34 mouse cellular contexts compared by ENCODE assay signal in the genomic region with DNA sequence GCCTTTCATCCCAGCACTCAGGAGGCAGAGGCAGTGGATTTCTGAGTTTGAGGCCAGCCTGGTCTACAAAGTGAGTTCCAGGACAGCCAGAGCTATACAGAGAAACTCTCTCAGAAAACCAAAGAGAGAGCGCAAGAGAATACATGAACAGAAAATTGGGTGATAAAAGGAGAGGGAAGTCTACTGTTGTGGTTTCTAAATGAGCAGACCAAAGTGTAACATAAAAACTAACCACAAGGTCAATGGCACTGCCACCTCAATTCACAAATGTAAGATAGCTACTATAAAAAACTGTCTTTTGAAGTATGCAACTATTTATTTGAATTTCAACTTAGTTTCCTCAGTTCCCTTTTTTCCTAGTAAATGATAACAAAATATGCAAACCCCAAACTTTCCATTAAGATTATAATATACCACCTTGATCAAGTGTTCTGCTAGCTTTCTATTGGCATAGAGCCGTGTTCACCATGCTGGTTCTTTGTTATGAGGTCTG. TPM values are rescaled to one million over a fixed set of nuclear protein-coding genes. Genes with fewer than 3 reads are reported as not detected.
A peak's percentile ranks its signal among the peaks of the same experiment; 100 is the strongest.
DNase-seq lines count a peak whose midpoint lies in the region; ATAC-seq and TF ChIP-seq lines count a peak whose summit lies in the region.
"Had no signal": no experiment of that assay in that cellular context is flagged by ENCODE, and none has a peak within 500 bp of the region (broad histone marks: within the 10 kb centered on the region; RNA-seq: fewer than 3 reads in every experiment).

No protein-coding gene starts in this region.

- no peak overlapping the region for H3K4me3 ChIP-seq in CH12.LX (replicated peaks in 1 of 3; ENCODE audit: low read depth in 2 of 3, low read length in 2 of 3, poor library complexity in 1 of 3)
- H3K4me3 ChIP-seq in forebrain, embryonic 15.5 days, result no peak overlapping the region
- H3K4me3 ChIP-seq in hindbrain, embryonic 10.5 days, result no peak overlapping the region
- H3K4me3 ChIP-seq: embryonic facial prominence, embryonic 10.5 days; embryonic facial prominence, embryonic 13.5 days; erythroblast, embryonic 14.5 days; forebrain, embryonic 12.5 days; heart, adult 2 months; heart, embryonic 10.5 days; heart, embryonic 13.5 days; hindbrain, embryonic 12.5 days; hindbrain, embryonic 15.5 days; intestine, embryonic 15.5 days had no signal

- H3K27me3 ChIP-seq in CH12.LX (replicated peaks), result no peaks in the 10 kb centered on the region
- 0 out of 2 replicates have a peak, but pooled peaks cover 4% of the 10 kb centered on the region for H3K27me3 ChIP-seq in forebrain, embryonic 15.5 days
- H3K27me3 ChIP-seq in hindbrain, embryonic 10.5 days (ENCODE audit: insufficient read depth, poor library complexity, severe bottlenecking), result no peaks in the 10 kb centered on the region
- H3K27me3 ChIP-seq: embryonic facial prominence, embryonic 13.5 days; heart, embryonic 13.5 days; hindbrain, embryonic 12.5 days; hindbrain, embryonic 15.5 days; intestine, embryonic 15.5 days had no signal

- H3K36me3 ChIP-seq in CH12.LX (replicated peaks in 1 of 2; ENCODE audit: control insufficient read depth in 1 of 2, insufficient read depth in 1 of 2, low read length in 1 of 2), result no peaks in the 10 kb centered on the region
- no peaks in the 10 kb centered on the region for H3K36me3 ChIP-seq in forebrain, embryonic 15.5 days
- no peaks in the 10 kb centered on the region for H3K36me3 ChIP-seq in hindbrain, embryonic 10.5 days
- H3K36me3 ChIP-seq: embryonic facial prominence, embryonic 10.5 days; embryonic facial prominence, embryonic 13.5 days; forebrain, embryonic 12.5 days; heart, embryonic 10.5 days; heart, embryonic 13.5 days; hindbrain, embryonic 12.5 days; hindbrain, embryonic 15.5 days; intestine, embryonic 15.5 days had no signal

- TF ChIP-seq POLR2A in CH12.LX (IDR thresholded peaks at IDR 0.05; ENCODE audit: low read depth, low read length), result no peak

- peak; percentile 50 for TF ChIP-seq EP300 in CH12.LX (IDR thresholded peaks at IDR 0.05; ENCODE audit: low read length)

- peaks cover 10 to 45% of the 10 kb centered on the region in 2 experiments for H3K4me1 ChIP-seq in CH12.LX (ENCODE audit: control insufficient read depth in 1 of 2, insufficient read depth in 2 of 2)
- peaks cover 12% of the 10 kb centered on the region for H3K4me1 ChIP-seq in forebrain, embryonic 15.5 days
- H3K4me1 ChIP-seq in hindbrain, embryonic 10.5 days (replicated peaks), result peaks cover 9% of the 10 kb centered on the region
- H3K4me1 ChIP-seq: heart, embryonic 10.5 days had no signal

- no peak overlapping the region for H3K9ac ChIP-seq in CH12.LX (ENCODE audit: insufficient read depth, low read depth)
- H3K9ac ChIP-seq in forebrain, embryonic 15.5 days (replicated peaks), result no peak overlapping the region
- H3K9ac ChIP-seq: embryonic facial prominence, embryonic 13.5 days; forebrain, embryonic 12.5 days; heart, embryonic 13.5 days; hindbrain, embryonic 12.5 days; hindbrain, embryonic 15.5 days; intestine, embryonic 15.5 days had no signal

- in situ Hi-C loops in CH12.LX (cut with MboI; ENCODE audit: low pct_ligation_motif_present, low pct_unique_long_range_greater_than_20kb, low sequenced_read_pairs), result no loop called here

- H3K9me3 ChIP-seq in CH12.LX (replicated peaks; ENCODE audit: low read length), result no peaks in the 10 kb centered on the region
- no peaks in the 10 kb centered on the region for H3K9me3 ChIP-seq in forebrain, embryonic 15.5 days
- no peaks in the 10 kb centered on the region for H3K9me3 ChIP-seq in hindbrain, embryonic 10.5 days
- H3K9me3 ChIP-seq: embryonic facial prominence, embryonic 10.5 days; embryonic facial prominence, embryonic 13.5 days; forebrain, embryonic 12.5 days; heart, embryonic 10.5 days; heart, embryonic 13.5 days; hindbrain, embryonic 12.5 days; hindbrain, embryonic 15.5 days; intestine, embryonic 15.5 days had no signal

- no peak for TF ChIP-seq CTCF in CH12.LX (conservative IDR thresholded peaks at IDR 0.05 in 1 of 2, IDR thresholded peaks at IDR 0.05 in 1 of 2; ENCODE audit: low read depth in 2 of 2, low read length in 2 of 2)

- no peaks in the 10 kb centered on the region for H3K79me2 ChIP-seq in CH12.LX (replicated peaks; ENCODE audit: control insufficient read depth, extremely low read depth, insufficient read depth, poor library complexity, severe bottlenecking)

- TF ChIP-seq RAD21 in CH12.LX (IDR thresholded peaks at IDR 0.05; ENCODE audit: low read depth, low read length), result no peak

- H3K4me2 ChIP-seq in CH12.LX (ENCODE audit: insufficient read depth, low read depth, poor library complexity, severe bottlenecking), result no peak overlapping the region
- no peak overlapping the region for H3K4me2 ChIP-seq in forebrain, embryonic 15.5 days (replicated peaks)
- H3K4me2 ChIP-seq: embryonic facial prominence, embryonic 13.5 days; forebrain, embryonic 12.5 days; heart, embryonic 13.5 days; hindbrain, embryonic 12.5 days; hindbrain, embryonic 15.5 days; intestine, embryonic 15.5 days had no signal

- 91% methylated on average over 2 of the region's 2 CpGs for WGBS in forebrain, embryonic 15.5 days
- 88% methylated on average over 2 of the region's 2 CpGs for WGBS in hindbrain, embryonic 10.5 days

- no peak overlapping the region for H3K27ac ChIP-seq in CH12.LX (ENCODE audit: insufficient read depth, low read depth)
- no peak overlapping the region for H3K27ac ChIP-seq in forebrain, embryonic 15.5 days (replicated peaks)
- no peak overlapping the region for H3K27ac ChIP-seq in hindbrain, embryonic 10.5 days
- H3K27ac ChIP-seq: embryonic facial prominence, embryonic 10.5 days; embryonic facial prominence, embryonic 13.5 days; forebrain, embryonic 12.5 days; heart, adult 2 months; heart, embryonic 10.5 days; heart, embryonic 13.5 days; hindbrain, embryonic 12.5 days; hindbrain, embryonic 15.5 days; intestine, embryonic 15.5 days had no signal

- DNase-seq in CD4-positive, CD25-positive, alpha-beta regulatory T cell, adult 2 months (ENCODE audit: low read depth, low spot score), result peak; percentile 11
- DNase-seq in CH12.LX (ENCODE audit: extremely low read depth), result no peak
- no peak for DNase-seq in cerebellum, postnatal 36 days
- DNase-seq in hindbrain, embryonic 10.5 days (ENCODE audit: low spot score), result no peak
- DNase-seq: adrenal gland, postnatal 10 days; adrenal gland, postnatal 36 days; B cell, adult 2 months; cerebellum, adult 18-20 months; cerebellum, adult 9-10 months; cerebellum, postnatal 14 days; embryo, embryonic 11 days; gastrocnemius, postnatal 10 days; gastrocnemius, postnatal 36 days; heart, adult 2 months; heart, postnatal 14 days; heart, postnatal 4 days had no signal

- no peak for ATAC-seq in CD4-positive, CD25-positive, alpha-beta regulatory T cell, adult 4 months
- peak; percentile 54; the same call in 1 of the 2 replicates for ATAC-seq in common myeloid progenitor, adult 5-6 weeks (replicated peaks; ENCODE audit: low read depth, poor library complexity, severe bottlenecking)
- ATAC-seq in forebrain, embryonic 15.5 days (replicated peaks), result no peak
- ATAC-seq: forebrain, embryonic 16.5 days; intestine, embryonic 15.5 days had no signal

- dilution Hi-C loops in CH12.LX (cut with MboI; ENCODE audit: extremely low pct_ligation_motif_present, extremely low pct_unique_long_range_greater_than_20kb, low sequenced_read_pairs), result no loop called here

TF ChIP-seq in CH12.LX, 34 proteins besides CTCF, POLR2A, EP300 and RAD21:
- no peak for TF ChIP-seq GABPA (IDR thresholded peaks at IDR 0.05; ENCODE audit: insufficient replicate concordance, low read depth, low read length)
- no peak for TF ChIP-seq JUN (IDR thresholded peaks at IDR 0.05; ENCODE audit: insufficient read depth, low read depth, low read length)
- no peak for TF ChIP-seq CHD2 (IDR thresholded peaks at IDR 0.05; ENCODE audit: low read length)
- no peak for TF ChIP-seq USF1 (IDR thresholded peaks at IDR 0.05; ENCODE audit: low read depth, low read length)
- peak; percentile 49; the same call in 1 of the 2 replicates for TF ChIP-seq IRF4 (IDR thresholded peaks at IDR 0.05; ENCODE audit: low read depth, low read length)
- TF ChIP-seq MXI1 (IDR thresholded peaks at IDR 0.05; ENCODE audit: low read depth, low read length), result no peak
- no peak for TF ChIP-seq ZMIZ1 (IDR thresholded peaks at IDR 0.05; ENCODE audit: low read depth, low read length)
- no peak for TF ChIP-seq BHLHE40 (IDR thresholded peaks at IDR 0.05; ENCODE audit: low read depth, low read length)
TF ChIP-seq in CH12.LX: peak in this region for 1.

RNA-seq across cellular contexts. Expression of gene Gm14214, which starts 15.7 kb away (rescaled TPM):
- polyA plus RNA-seq in CD4-positive, CD25-positive, alpha-beta regulatory T cell, adult 4 months (2017; shearing (Covaris generic)), result not detected
- total RNA-seq in CH12.LX (2012; rRNA removed) (not detected in 2 replicates), CH12.LX (2014; rRNA removed) (not detected in 2 replicates)
- polyA plus RNA-seq in CH12.LX (2012; ENCODE audit: insufficient read length, low read depth), result 0.41 TPM in 1 of 2 replicates, not detected in the other
- not detected in 2 replicates for total RNA-seq in common myeloid progenitor, adult 5-6 weeks (2017)
- not detected in 2 replicates for polyA plus RNA-seq in forebrain, embryonic 15.5 days (2015; fragmentation: Nextera tagmentation; extraction: Ambion mirVana)
- polyA plus RNA-seq in hindbrain, embryonic 10.5 days (2016; fragmentation: Nextera tagmentation; extraction: Ambion mirVana), result not detected in 2 replicates
- total RNA-seq: adrenal gland, adult 18-20 months; adrenal gland, postnatal 10 days; adrenal gland, postnatal 36 days; gastrocnemius, adult 18-20 months; gastrocnemius, postnatal 10 days; gastrocnemius, postnatal 36 days; granulocyte monocyte progenitor cell, adult 5-6 weeks; heart, adult 2 months; heart, postnatal 14 days; heart, postnatal 4 days had no signal
- polyA plus RNA-seq: cortical plate, adult 2 months; embryonic facial prominence, embryonic 10.5 days; embryonic facial prominence, embryonic 13.5 days; erythroblast, embryonic 14.5 days; forebrain, embryonic 12.5 days; forebrain, embryonic 16.5 days; heart, adult 2 months; heart, embryonic 10.5 days; heart, embryonic 13.5 days; heart, embryonic 16.5 days; hindbrain, embryonic 12.5 days; hindbrain, embryonic 15.5 days; intestine, embryonic 15.5 days had no signal

RNA-seq across cellular contexts. Expression of gene Raly, which starts 36.8 kb away (rescaled TPM):
- polyA plus RNA-seq in CD4-positive, CD25-positive, alpha-beta regulatory T cell, adult 4 months (2017; shearing (Covaris generic)), result 1 to 10 TPM; 8.0 to 8.6 TPM
- 214 and 228 TPM in 2 replicates for total RNA-seq in CH12.LX (2012; rRNA removed)
- total RNA-seq in CH12.LX (2014; rRNA removed), result 334 and 341 TPM in 2 replicates
- 277 and 285 TPM in 2 replicates for polyA plus RNA-seq in CH12.LX (2012; ENCODE audit: insufficient read length, low read depth)
- total RNA-seq in common myeloid progenitor, adult 5-6 weeks (2017), result 196 and 236 TPM in 2 replicates
- 37.1 and 38.2 TPM in 2 replicates for polyA plus RNA-seq in forebrain, embryonic 15.5 days (2015; fragmentation: Nextera tagmentation; extraction: Ambion mirVana)
- 52.8 and 77.6 TPM in 2 replicates for polyA plus RNA-seq in hindbrain, embryonic 10.5 days (2016; fragmentation: Nextera tagmentation; extraction: Ambion mirVana)

RNA-seq across cellular contexts. Expression of gene a, which starts 37.1 kb away (rescaled TPM):
- polyA plus RNA-seq in CD4-positive, CD25-positive, alpha-beta regulatory T cell, adult 4 months (2017; shearing (Covaris generic)), result not detected
- total RNA-seq in CH12.LX (2012; rRNA removed), result 10.9 and 11.8 TPM in 2 replicates
- 23.8 and 25.4 TPM in 2 replicates for total RNA-seq in CH12.LX (2014; rRNA removed)
- polyA plus RNA-seq in CH12.LX (2012; ENCODE audit: insufficient read length, low read depth), result 7.2 and 7.8 TPM in 2 replicates
- not detected in 2 replicates for total RNA-seq in common myeloid progenitor, adult 5-6 weeks (2017)
- polyA plus RNA-seq in forebrain, embryonic 15.5 days (2015; fragmentation: Nextera tagmentation; extraction: Ambion mirVana), result 0.50 and 0.55 TPM in 2 replicates
- polyA plus RNA-seq in hindbrain, embryonic 10.5 days (2016; fragmentation: Nextera tagmentation; extraction: Ambion mirVana), result 1.0 and 1.7 TPM in 2 replicates
- total RNA-seq: adrenal gland, adult 18-20 months; adrenal gland, postnatal 10 days; adrenal gland, postnatal 36 days; gastrocnemius, adult 18-20 months; gastrocnemius, postnatal 10 days; gastrocnemius, postnatal 36 days; granulocyte monocyte progenitor cell, adult 5-6 weeks; heart, adult 2 months; heart, postnatal 14 days; heart, postnatal 4 days had no signal
- polyA plus RNA-seq: erythroblast, embryonic 14.5 days; heart, adult 2 months had no signal
